Mouse (Mus musculus): ENCODE data around the gene Taf6l. TPM values are rescaled to one million over a fixed set of nuclear protein-coding genes. Genes with fewer than 3 reads are reported as not detected.

Gene Taf6l
- polyA plus RNA-seq, 1 experiment from 2014 or later, result 22.9 TPM

- Histone ChIP-seq H3K4me3 (ENCODE audit: low read length) (peak within 1 kb of the TSS; percentile 96), H3K36me3 (ENCODE audit: control insufficient read depth, insufficient read depth, low read length) (peaks cover 34% of the 10 kb centered on the region), H3K4me1 (ENCODE audit: control insufficient read depth, insufficient read depth, low read length) (peaks cover 14% of the 10 kb centered on the region; the same call in 1 of the 2 replicates), H3K27ac (ENCODE audit: low read depth, low read length) (peak within 1 kb of the TSS; percentile 90), H3K27me3 (ENCODE audit: control insufficient read depth, insufficient read depth, low read length) (no peaks in the 10 kb centered on the region), H3K9me3 (ENCODE audit: control insufficient read depth, low read length) (no peaks in the 10 kb centered on the region), H3K4me2 (replicated peaks; ENCODE audit: low read depth, low read length) (peak within 1 kb of the TSS; percentile 81), H3K9ac (ENCODE audit: low read depth, low read length) (peak within 1 kb of the TSS; percentile 95)
- under 1% methylated on average over 75 of the region's 75 CpGs for WGBS
- ATAC-seq (ENCODE audit: low FRiP score, low TSS enrichment), result peak; percentile 94
Observed at GRCm38 (mm10) chr19:8756635-8757387, 29.4 kb downstream of the Taf6l start, which contains the start of gene Nxf1. Gene Nxf1 (plus strand): TSS chr19:8757073.

GRCm38 (mm10) chr19:8755652-8756051 lies 30.6 kb downstream of the Taf6l start:
- Histone ChIP-seq H3K4me1 (ENCODE audit: control insufficient read depth, insufficient read depth, low read length) (peaks cover 14% of the 10 kb centered on the region; the same call in 1 of the 2 replicates), H3K27me3 (ENCODE audit: control insufficient read depth, insufficient read depth, low read length) (no peaks in the 10 kb centered on the region), H3K9me3 (ENCODE audit: control insufficient read depth, low read length) (no peaks in the 10 kb centered on the region), H3K4me3 (ENCODE audit: low read length) (0 out of 2 replicates have a peak overlapping the region, but pooled peaks have one; percentile 96), H3K36me3 (ENCODE audit: control insufficient read depth, insufficient read depth, low read length) (peaks cover 43% of the 10 kb centered on the region), H3K4me2 (replicated peaks; ENCODE audit: low read depth, low read length) (no peak overlapping the region), H3K27ac (ENCODE audit: low read depth, low read length) (no peak overlapping the region), H3K9ac (ENCODE audit: low read depth, low read length) (no peak overlapping the region)
- 71% methylated on average over 3 of the region's 3 CpGs for WGBS
- no peak for ATAC-seq (ENCODE audit: low FRiP score, low TSS enrichment)

- no peaks in the 10 kb centered on the region for H3K9me3 ChIP-seq (ENCODE audit: control insufficient read depth, low read length)
- WGBS, result 75% methylated on average over 2 of the region's 2 CpGs
- ATAC-seq (ENCODE audit: low FRiP score, low TSS enrichment), result no peak
- H3K36me3 ChIP-seq (ENCODE audit: control insufficient read depth, insufficient read depth, low read length), result peaks cover 90% of the 10 kb centered on the region
- H3K4me3 ChIP-seq (ENCODE audit: low read length), result no peak overlapping the region
- H3K9ac ChIP-seq (ENCODE audit: low read depth, low read length), result no peak overlapping the region
- no peaks in the 10 kb centered on the region for H3K27me3 ChIP-seq (ENCODE audit: control insufficient read depth, insufficient read depth, low read length)
- no peak overlapping the region for H3K4me2 ChIP-seq (replicated peaks; ENCODE audit: low read depth, low read length)
- peaks cover 7% of the 10 kb centered on the region; the same call in 1 of the 2 replicates for H3K4me1 ChIP-seq (ENCODE audit: control insufficient read depth, insufficient read depth, low read length)
- no peak overlapping the region for H3K27ac ChIP-seq (ENCODE audit: low read depth, low read length)
Observed at GRCm38 (mm10) chr19:8747368-8747767, 38.8 kb downstream of the Taf6l start.

- Histone ChIP-seq H3K27me3 (ENCODE audit: control insufficient read depth, insufficient read depth, low read length) (no peaks in the 10 kb centered on the region), H3K4me1 (ENCODE audit: control insufficient read depth, insufficient read depth, low read length) (peaks cover 11% of the 10 kb centered on the region; the same call in 1 of the 2 replicates), H3K9ac (ENCODE audit: low read depth, low read length) (no peak overlapping the region), H3K4me2 (replicated peaks; ENCODE audit: low read depth, low read length) (no peak overlapping the region), H3K27ac (ENCODE audit: low read depth, low read length) (no peak overlapping the region), H3K4me3 (ENCODE audit: low read length) (no peak overlapping the region), H3K36me3 (ENCODE audit: control insufficient read depth, insufficient read depth, low read length) (peaks cover 77% of the 10 kb centered on the region), H3K9me3 (ENCODE audit: control insufficient read depth, low read length) (no peaks in the 10 kb centered on the region)
- ATAC-seq (ENCODE audit: low FRiP score, low TSS enrichment), result no peak
- 90% methylated on average over 1 of the region's 1 CpGs for WGBS
Observed at GRCm38 (mm10) chr19:8745382-8745781, 40.8 kb downstream of the Taf6l start.

GRCm38 (mm10) chr19:8742176-8742575 lies 44.0 kb downstream of the Taf6l start:
- Histone ChIP-seq H3K4me1 (ENCODE audit: control insufficient read depth, insufficient read depth, low read length) (peaks cover 14% of the 10 kb centered on the region; the same call in 1 of the 2 replicates), H3K36me3 (ENCODE audit: control insufficient read depth, insufficient read depth, low read length) (peaks cover 77% of the 10 kb centered on the region), H3K27me3 (ENCODE audit: control insufficient read depth, insufficient read depth, low read length) (no peaks in the 10 kb centered on the region), H3K9ac (ENCODE audit: low read depth, low read length) (peak overlapping the region; percentile 93), H3K27ac (ENCODE audit: low read depth, low read length) (peak overlapping the region; percentile 98), H3K4me2 (replicated peaks; ENCODE audit: low read depth, low read length) (peak overlapping the region; percentile 94), H3K4me3 (ENCODE audit: low read length) (peak overlapping the region; percentile 76), H3K9me3 (ENCODE audit: control insufficient read depth, low read length) (no peaks in the 10 kb centered on the region)
- ATAC-seq (ENCODE audit: low FRiP score, low TSS enrichment), result no peak
- 16% methylated on average over 14 of the region's 14 CpGs for WGBS

GRCm38 (mm10) chr19:8741243-8741869 lies 44.9 kb downstream of the Taf6l start, which contains the start of gene Stx5a:
Gene Stx5a (plus strand): TSS chr19:8741413.
- no peaks in the 10 kb centered on the region for H3K27me3 ChIP-seq (ENCODE audit: control insufficient read depth, insufficient read depth, low read length)
- H3K4me1 ChIP-seq (ENCODE audit: control insufficient read depth, insufficient read depth, low read length), result peaks cover 17% of the 10 kb centered on the region; the same call in 1 of the 2 replicates
- H3K9me3 ChIP-seq (ENCODE audit: control insufficient read depth, low read length), result no peaks in the 10 kb centered on the region
- H3K4me2 ChIP-seq (replicated peaks; ENCODE audit: low read depth, low read length), result peak within 1 kb of the TSS; percentile 94
- peak within 1 kb of the TSS; percentile 76 for H3K4me3 ChIP-seq (ENCODE audit: low read length)
- H3K9ac ChIP-seq (ENCODE audit: low read depth, low read length), result peak within 1 kb of the TSS; percentile 93
- peaks cover 68% of the 10 kb centered on the region for H3K36me3 ChIP-seq (ENCODE audit: control insufficient read depth, insufficient read depth, low read length)
- peak within 1 kb of the TSS; percentile 98 for H3K27ac ChIP-seq (ENCODE audit: low read depth, low read length)
- under 1% methylated on average over 36 of the region's 36 CpGs for WGBS
- peak; percentile 98 for ATAC-seq (ENCODE audit: low FRiP score, low TSS enrichment)

GRCm38 (mm10) chr19:8740603-8741002 lies 45.6 kb downstream of the Taf6l start, which contains the start of gene 1700092M07Rik:
Gene 1700092M07Rik (plus strand): TSS chr19:8740718.
- 61% methylated on average over 14 of the region's 14 CpGs for WGBS
- H3K9ac ChIP-seq (ENCODE audit: low read depth, low read length), result peak within 1 kb of the TSS; percentile 93
- H3K9me3 ChIP-seq (ENCODE audit: control insufficient read depth, low read length), result no peaks in the 10 kb centered on the region
- peaks cover 61% of the 10 kb centered on the region for H3K36me3 ChIP-seq (ENCODE audit: control insufficient read depth, insufficient read depth, low read length)
- H3K4me3 ChIP-seq (ENCODE audit: low read length), result peak within 1 kb of the TSS; percentile 76
- no peaks in the 10 kb centered on the region for H3K27me3 ChIP-seq (ENCODE audit: control insufficient read depth, insufficient read depth, low read length)
- H3K4me2 ChIP-seq (replicated peaks; ENCODE audit: low read depth, low read length), result peak within 1 kb of the TSS; percentile 38
- 0 out of 2 replicates have a peak, but pooled peaks have one; percentile 0 for ATAC-seq (ENCODE audit: low FRiP score, low TSS enrichment)
- peaks cover 17% of the 10 kb centered on the region; the same call in 1 of the 2 replicates for H3K4me1 ChIP-seq (ENCODE audit: control insufficient read depth, insufficient read depth, low read length)
- H3K27ac ChIP-seq (ENCODE audit: low read depth, low read length), result peak within 1 kb of the TSS; percentile 98

- no peak overlapping the region for H3K4me3 ChIP-seq (ENCODE audit: low read length)
- 94% methylated on average over 6 of the region's 6 CpGs for WGBS
- no peaks in the 10 kb centered on the region for H3K27me3 ChIP-seq (ENCODE audit: control insufficient read depth, insufficient read depth, low read length)
- ATAC-seq (ENCODE audit: low FRiP score, low TSS enrichment), result no peak
- H3K36me3 ChIP-seq (ENCODE audit: control insufficient read depth, insufficient read depth, low read length), result peaks cover 51% of the 10 kb centered on the region
- no peak overlapping the region for H3K4me2 ChIP-seq (replicated peaks; ENCODE audit: low read depth, low read length)
- H3K9ac ChIP-seq (ENCODE audit: low read depth, low read length), result no peak overlapping the region
- H3K9me3 ChIP-seq (ENCODE audit: control insufficient read depth, low read length), result no peaks in the 10 kb centered on the region
- H3K4me1 ChIP-seq (ENCODE audit: control insufficient read depth, insufficient read depth, low read length), result peaks cover 17% of the 10 kb centered on the region; the same call in 1 of the 2 replicates
- H3K27ac ChIP-seq (ENCODE audit: low read depth, low read length), result no peak overlapping the region
Observed at GRCm38 (mm10) chr19:8739646-8740045, 46.6 kb downstream of the Taf6l start.
